Mouse (Mus musculus) stomach, postnatal 0 days (tissue): ENCODE results near the gene Tgfbr1.

ENCODE experiments used
- CTCF ChIP-seq: IDR thresholded peaks from 2 replicates; pipeline ENCODE4 v1.5.1; 2016; ENCODE audit warnings: antibody characterized with exemption, low read depth, mild to moderate bottlenecking, moderate library complexity
- EP300 ChIP-seq: optimal IDR thresholded peaks from 2 replicates; pipeline ENCODE3; 2016; ENCODE audit warnings: antibody characterized with exemption

GRCm38 (mm10) chr4:47351386-47352049 lies 1.5 kb upstream of the Tgfbr1 start:
- peak; percentile 78 for TF ChIP-seq CTCF
- TF ChIP-seq EP300, result no peak
